Mouse (Mus musculus): ENCODE data around the gene Pkd1l2. TPM values are rescaled to one million over a fixed set of nuclear protein-coding genes. Genes with fewer than 3 reads are reported as not detected.

Gene Pkd1l2
- polyA plus RNA-seq, 1 experiment = not detected

- Histone ChIP-seq H3K4me1 (ENCODE audit: control insufficient read depth, insufficient read depth, low read length) (no peaks in the 10 kb centered on the region), H3K4me3 (ENCODE audit: insufficient read depth, low read length) (no peak overlapping the region), H3K27ac (ENCODE audit: insufficient read depth, low read length) (no peak overlapping the region)
- no peak for TF ChIP-seq CTCF (IDR thresholded peaks at IDR 0.05; ENCODE audit: borderline replicate concordance, insufficient read depth, low read length)
- no peak for TF ChIP-seq POLR2A (IDR thresholded peaks at IDR 0.05; ENCODE audit: low read depth, low read length)
Measured at GRCm38 (mm10) chr8:117112261-117112660, 30.0 kb upstream of the Pkd1l2 start.

GRCm38 (mm10) chr8:117111641-117112040 is 29.4 kb upstream of the Pkd1l2 start:
- Histone ChIP-seq H3K4me3 (ENCODE audit: insufficient read depth, low read length) (no peak overlapping the region), H3K4me1 (ENCODE audit: control insufficient read depth, insufficient read depth, low read length) (no peaks in the 10 kb centered on the region), H3K27ac (ENCODE audit: insufficient read depth, low read length) (no peak overlapping the region)
- no peak for TF ChIP-seq CTCF (IDR thresholded peaks at IDR 0.05; ENCODE audit: borderline replicate concordance, insufficient read depth, low read length)

GRCm38 (mm10) chr8:117109801-117110390 is 27.6 kb upstream of the Pkd1l2 start:
- Histone ChIP-seq H3K4me3 (ENCODE audit: insufficient read depth, low read length) (no peak overlapping the region), H3K4me1 (ENCODE audit: control insufficient read depth, insufficient read depth, low read length) (no peaks in the 10 kb centered on the region), H3K27ac (ENCODE audit: insufficient read depth, low read length) (no peak overlapping the region)
- TF ChIP-seq POLR2A (IDR thresholded peaks at IDR 0.05; ENCODE audit: low read depth, low read length) = no peak
- no peak for TF ChIP-seq CTCF (IDR thresholded peaks at IDR 0.05; ENCODE audit: borderline replicate concordance, insufficient read depth, low read length)

- H3K4me1 ChIP-seq (ENCODE audit: control insufficient read depth, insufficient read depth, low read length) = no peaks in the 10 kb centered on the region
- TF ChIP-seq CTCF (IDR thresholded peaks at IDR 0.05; ENCODE audit: borderline replicate concordance, insufficient read depth, low read length) (no peak), POLR2A (IDR thresholded peaks at IDR 0.05; ENCODE audit: low read depth, low read length) (no peak)
- H3K4me3 ChIP-seq (ENCODE audit: insufficient read depth, low read length) = no peak overlapping the region
- H3K27ac ChIP-seq (ENCODE audit: insufficient read depth, low read length) = no peak overlapping the region
Measured at GRCm38 (mm10) chr8:117109018-117109711, 26.9 kb upstream of the Pkd1l2 start.

- H3K4me1 ChIP-seq (ENCODE audit: control insufficient read depth, insufficient read depth, low read length) = no peaks in the 10 kb centered on the region
- no peak overlapping the region for H3K27ac ChIP-seq (ENCODE audit: insufficient read depth, low read length)
- TF ChIP-seq CTCF (IDR thresholded peaks at IDR 0.05; ENCODE audit: borderline replicate concordance, insufficient read depth, low read length) = peak; percentile 83
- TF ChIP-seq POLR2A (IDR thresholded peaks at IDR 0.05; ENCODE audit: low read depth, low read length) = no peak
- no peak overlapping the region for H3K4me3 ChIP-seq (ENCODE audit: insufficient read depth, low read length)
Measured at GRCm38 (mm10) chr8:117107533-117107932, 25.3 kb upstream of the Pkd1l2 start.

- peak overlapping the region; percentile 43 for H3K27ac ChIP-seq (ENCODE audit: insufficient read depth, low read length)
- H3K4me1 ChIP-seq (ENCODE audit: control insufficient read depth, insufficient read depth, low read length) = 0 out of 2 replicates have a peak, but pooled peaks cover 9% of the 10 kb centered on the region
- no peak overlapping the region for H3K4me3 ChIP-seq (ENCODE audit: insufficient read depth, low read length)
- TF ChIP-seq POLR2A (IDR thresholded peaks at IDR 0.05; ENCODE audit: low read depth, low read length) (peak; percentile 12; the same call in 1 of the 2 replicates), CTCF (IDR thresholded peaks at IDR 0.05; ENCODE audit: borderline replicate concordance, insufficient read depth, low read length) (no peak)
Measured at GRCm38 (mm10) chr8:117097564-117098191, 15.4 kb upstream of the Pkd1l2 start.

GRCm38 (mm10) chr8:117097051-117097563 is 14.9 kb upstream of the Pkd1l2 start:
- Histone ChIP-seq H3K27ac (ENCODE audit: insufficient read depth, low read length) (peak overlapping the region; percentile 43), H3K4me1 (ENCODE audit: control insufficient read depth, insufficient read depth, low read length) (0 out of 2 replicates have a peak, but pooled peaks cover 9% of the 10 kb centered on the region), H3K4me3 (ENCODE audit: insufficient read depth, low read length) (no peak overlapping the region)
- TF ChIP-seq CTCF (IDR thresholded peaks at IDR 0.05; ENCODE audit: borderline replicate concordance, insufficient read depth, low read length) (no peak), POLR2A (IDR thresholded peaks at IDR 0.05; ENCODE audit: low read depth, low read length) (no peak)

GRCm38 (mm10) chr8:117095647-117096046 is 13.4 kb upstream of the Pkd1l2 start, which contains the start of gene Bco1:
TSS of gene Bco1 (plus strand) at chr8:117095854.
- Histone ChIP-seq H3K4me1 (ENCODE audit: control insufficient read depth, insufficient read depth, low read length) (0 out of 2 replicates have a peak, but pooled peaks cover 9% of the 10 kb centered on the region), H3K4me3 (ENCODE audit: insufficient read depth, low read length) (no peak within 1 kb of the TSS), H3K27ac (ENCODE audit: insufficient read depth, low read length) (no peak within 1 kb of the TSS)
- no peak for TF ChIP-seq POLR2A (IDR thresholded peaks at IDR 0.05; ENCODE audit: low read depth, low read length)
- TF ChIP-seq CTCF (IDR thresholded peaks at IDR 0.05; ENCODE audit: borderline replicate concordance, insufficient read depth, low read length) = no peak

GRCm38 (mm10) chr8:117094053-117094452 is 11.8 kb upstream of the Pkd1l2 start:
- Histone ChIP-seq H3K27ac (ENCODE audit: insufficient read depth, low read length) (peak overlapping the region; percentile 41), H3K4me1 (ENCODE audit: control insufficient read depth, insufficient read depth, low read length) (0 out of 2 replicates have a peak, but pooled peaks cover 9% of the 10 kb centered on the region), H3K4me3 (ENCODE audit: insufficient read depth, low read length) (no peak overlapping the region)
- TF ChIP-seq CTCF (IDR thresholded peaks at IDR 0.05; ENCODE audit: borderline replicate concordance, insufficient read depth, low read length) (no peak), POLR2A (IDR thresholded peaks at IDR 0.05; ENCODE audit: low read depth, low read length) (no peak)
